Mouse (Mus musculus): ENCODE data around the gene Cadm2. TPM values are rescaled to one million over a fixed set of nuclear protein-coding genes. Genes with fewer than 3 reads are reported as not detected.

Cadm2 gene
- 110 TPM for polyA plus RNA-seq (2015; fragmentation: Illumina TruSeq; extraction: RNeasy Lipid Tissue Mini Kit (QIAGEN cat#74804); ENCODE audit: low read depth, low replicate concordance)

GRCm38 (mm10) chr16:67620826-67621505, at the start of gene Cadm2:
Gene Cadm2, minus strand, starts transcription at chr16:67620908.

Measured in brain, adult 10 weeks (tissue).